Mouse (Mus musculus): ENCODE data around the gene Cdh4. TPM values are rescaled to one million over a fixed set of nuclear protein-coding genes. Genes with fewer than 3 reads are reported as not detected.

Gene Cdh4
- polyA plus RNA-seq (2015; fragmentation: Nextera tagmentation; extraction: Ambion mirVana) = 2.4 and 3.0 TPM in 2 replicates

DNA sequence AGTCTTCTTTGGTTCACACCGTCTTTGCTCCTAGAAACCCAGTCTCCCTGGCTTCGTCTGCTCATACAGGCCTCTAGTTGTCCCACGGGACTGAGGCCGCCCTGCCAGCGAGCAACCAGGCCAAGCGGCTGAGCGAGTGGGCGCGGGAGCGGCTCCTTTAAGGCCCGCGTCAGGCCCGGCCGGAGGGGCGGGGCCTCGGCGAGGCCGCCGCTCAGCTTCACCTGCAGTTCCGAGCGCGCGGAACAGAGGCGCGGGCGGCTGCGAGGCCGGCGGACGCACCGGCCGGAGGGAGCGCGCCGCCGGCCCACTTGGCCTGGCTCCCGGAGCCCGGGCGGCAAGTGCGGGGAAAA lies at the start of gene Cdh4:
Cdh4 (plus strand) TSS at position 241 of the 350 bp plus-strand sequence.
- ATAC-seq = peak; percentile 80
- under 1% methylated on average over 40 of the region's 40 CpGs for WGBS
- peaks cover 30% of the 10 kb centered on the region for H3K27me3 ChIP-seq (replicated peaks; ENCODE audit: control insufficient read depth, insufficient read depth, low read length)
- H3K9ac ChIP-seq (ENCODE audit: low read depth, low read length) = peak within 1 kb of the TSS; percentile 42; the same call in 1 of the 2 replicates
- no peak for TF ChIP-seq CTCF (IDR thresholded peaks at IDR 0.05; ENCODE audit: low read depth)
- H3K4me1 ChIP-seq (replicated peaks; ENCODE audit: control insufficient read depth, insufficient read depth, low read length) = peaks cover 7% of the 10 kb centered on the region; the same call in 1 of the 2 replicates
- peak within 1 kb of the TSS; percentile 99 for H3K4me2 ChIP-seq (replicated peaks; ENCODE audit: low read depth)
- H3K4me3 ChIP-seq (ENCODE audit: low read depth, low read length) = peak within 1 kb of the TSS; percentile 60
- no peaks in the 10 kb centered on the region for H3K36me3 ChIP-seq (ENCODE audit: control insufficient read depth, insufficient read depth)
- H3K27ac ChIP-seq (ENCODE audit: low read depth, low read length) = no peak within 1 kb of the TSS; the same call in 1 of the 2 replicates
- H3K9me3 ChIP-seq (ENCODE audit: control insufficient read depth) = no peaks in the 10 kb centered on the region

DNA sequence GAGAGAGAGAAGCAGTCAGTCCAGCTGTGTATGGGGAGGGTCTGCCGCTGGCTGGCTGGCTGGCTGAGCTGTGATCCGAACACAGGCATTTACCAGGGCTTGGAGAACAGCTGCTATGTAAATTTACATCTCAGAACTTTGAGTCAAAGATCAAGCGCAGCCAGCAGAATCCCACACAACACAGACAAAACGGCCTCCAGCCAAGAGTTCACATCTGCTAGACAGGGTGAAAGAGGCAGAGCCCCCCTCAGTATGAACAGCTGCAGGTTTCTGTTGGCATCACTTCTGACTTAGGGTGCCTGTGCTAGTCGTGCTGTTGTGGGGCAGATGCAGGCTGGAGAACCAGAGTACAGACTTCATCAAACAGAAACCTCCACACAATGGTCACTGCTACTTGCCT lies 46.8 kb upstream of the Cdh4 start:
- no peaks in the 10 kb centered on the region for H3K27me3 ChIP-seq (replicated peaks; ENCODE audit: control insufficient read depth, insufficient read depth, low read length)
- H3K4me3 ChIP-seq (ENCODE audit: low read depth, low read length) = no peak overlapping the region
- ATAC-seq = no peak
- 47% methylated on average over 5 of the region's 5 CpGs for WGBS
- H3K9me3 ChIP-seq (ENCODE audit: control insufficient read depth) = no peaks in the 10 kb centered on the region
- no peak overlapping the region for H3K27ac ChIP-seq (ENCODE audit: low read depth, low read length)
- H3K9ac ChIP-seq (ENCODE audit: low read depth, low read length) = no peak overlapping the region
- no peak for TF ChIP-seq CTCF (IDR thresholded peaks at IDR 0.05; ENCODE audit: low read depth)
- H3K4me1 ChIP-seq (replicated peaks; ENCODE audit: control insufficient read depth, insufficient read depth, low read length) = no peaks in the 10 kb centered on the region
- H3K36me3 ChIP-seq (ENCODE audit: control insufficient read depth, insufficient read depth) = no peaks in the 10 kb centered on the region
- H3K4me2 ChIP-seq (replicated peaks; ENCODE audit: low read depth) = no peak overlapping the region

DNA sequence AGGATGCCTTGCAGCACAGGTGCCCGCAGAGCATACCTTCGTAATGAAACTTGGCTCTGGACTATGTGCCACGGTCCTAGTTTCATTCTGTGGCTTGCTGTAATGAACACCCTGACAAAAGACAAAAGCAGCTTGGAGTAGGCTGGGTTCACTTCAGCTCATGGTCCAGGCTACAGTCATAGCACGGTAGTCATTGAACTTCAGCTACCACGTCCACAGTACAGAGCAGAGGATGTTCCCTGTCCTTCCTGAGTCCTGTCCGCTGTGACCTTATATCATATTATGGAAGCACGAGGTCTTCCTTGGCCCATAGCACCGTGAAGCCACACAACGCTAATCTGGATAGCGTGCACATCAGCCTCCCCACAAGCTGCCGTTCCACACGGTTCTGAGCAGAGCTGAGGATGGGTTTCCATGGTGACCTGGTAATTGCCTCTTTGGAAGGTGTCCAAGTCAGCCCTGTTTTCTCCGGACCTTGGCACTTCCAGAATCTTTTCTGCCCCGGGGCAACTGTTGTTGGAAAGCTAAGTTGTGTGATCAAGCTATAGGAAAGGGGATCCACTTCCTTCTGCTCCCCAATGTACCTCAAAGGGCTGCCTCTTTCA lies 42.5 kb upstream of the Cdh4 start:
- H3K4me3 ChIP-seq (ENCODE audit: low read depth, low read length) = no peak overlapping the region
- H3K4me1 ChIP-seq (replicated peaks; ENCODE audit: control insufficient read depth, insufficient read depth, low read length) = no peaks in the 10 kb centered on the region
- 77% methylated on average over 14 of the region's 14 CpGs for WGBS
- no peak for TF ChIP-seq CTCF (IDR thresholded peaks at IDR 0.05; ENCODE audit: low read depth)
- H3K9me3 ChIP-seq (ENCODE audit: control insufficient read depth) = no peaks in the 10 kb centered on the region
- H3K27ac ChIP-seq (ENCODE audit: low read depth, low read length) = no peak overlapping the region
- no peak overlapping the region for H3K4me2 ChIP-seq (replicated peaks; ENCODE audit: low read depth)
- no peak overlapping the region for H3K9ac ChIP-seq (ENCODE audit: low read depth, low read length)
- H3K36me3 ChIP-seq (ENCODE audit: control insufficient read depth, insufficient read depth) = no peaks in the 10 kb centered on the region
- H3K27me3 ChIP-seq (replicated peaks; ENCODE audit: control insufficient read depth, insufficient read depth, low read length) = no peaks in the 10 kb centered on the region
- ATAC-seq = no peak

DNA sequence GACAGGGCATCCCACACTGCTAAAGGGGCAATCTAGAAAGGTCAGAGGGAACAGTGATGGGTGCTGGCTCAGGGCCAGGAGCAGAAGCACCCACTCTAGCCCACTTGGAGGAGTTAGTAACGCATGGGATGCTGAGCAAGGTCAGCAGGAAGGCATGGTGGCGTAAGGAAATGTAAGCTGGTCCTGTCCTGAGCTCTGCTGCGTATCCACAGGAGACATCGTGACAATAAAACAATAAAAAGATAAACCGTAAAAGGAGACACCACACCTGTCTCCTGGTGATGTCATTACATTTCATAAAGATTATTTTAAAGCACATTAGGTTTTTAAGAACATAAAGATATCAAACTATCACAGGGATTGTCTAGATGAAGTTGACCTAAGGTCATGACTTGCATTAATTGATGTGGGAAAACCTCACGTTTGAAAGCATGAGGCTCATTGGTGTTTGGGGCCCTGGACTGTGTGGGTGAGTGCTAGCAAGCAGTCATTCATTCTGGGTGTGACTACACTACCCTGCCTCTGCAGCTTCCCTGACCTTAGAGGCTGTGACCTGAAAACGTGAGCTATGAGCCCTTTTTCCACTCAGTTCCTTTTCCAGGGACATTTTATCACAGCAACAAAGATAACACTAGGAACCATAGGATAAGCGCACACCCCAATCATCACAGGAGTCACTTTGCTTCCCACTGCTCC lies 31.2 kb upstream of the Cdh4 start:
- no peaks in the 10 kb centered on the region for H3K36me3 ChIP-seq (ENCODE audit: control insufficient read depth, insufficient read depth)
- H3K9ac ChIP-seq (ENCODE audit: low read depth, low read length) = no peak overlapping the region
- peak; percentile 82 for ATAC-seq
- H3K27me3 ChIP-seq (replicated peaks; ENCODE audit: control insufficient read depth, insufficient read depth, low read length) = no peaks in the 10 kb centered on the region
- H3K27ac ChIP-seq (ENCODE audit: low read depth, low read length) = no peak overlapping the region
- no peaks in the 10 kb centered on the region for H3K4me1 ChIP-seq (replicated peaks; ENCODE audit: control insufficient read depth, insufficient read depth, low read length)
- WGBS = 37% methylated on average over 8 of the region's 8 CpGs
- H3K4me2 ChIP-seq (replicated peaks; ENCODE audit: low read depth) = no peak overlapping the region
- no peak for TF ChIP-seq CTCF (IDR thresholded peaks at IDR 0.05; ENCODE audit: low read depth)
- no peak overlapping the region for H3K4me3 ChIP-seq (ENCODE audit: low read depth, low read length)
- no peaks in the 10 kb centered on the region for H3K9me3 ChIP-seq (ENCODE audit: control insufficient read depth)

DNA sequence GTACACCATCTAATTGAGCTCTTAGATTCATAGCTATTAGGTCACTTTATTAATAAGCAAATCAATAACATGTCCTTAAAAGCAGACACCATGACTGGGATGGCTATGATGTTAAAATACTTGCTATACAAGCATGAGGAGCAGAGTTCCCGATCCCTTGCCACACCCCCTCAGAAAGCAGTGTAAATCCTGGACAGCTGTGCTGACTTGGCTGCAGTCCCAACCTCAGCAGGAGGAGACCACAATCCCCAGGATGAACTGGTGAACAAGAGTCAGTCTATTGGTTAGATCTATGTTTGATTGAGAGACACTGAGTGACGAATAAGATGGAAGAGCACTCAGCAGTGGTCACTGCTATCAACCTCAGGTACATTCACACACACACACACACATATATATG lies 29.3 kb upstream of the Cdh4 start:
- no peaks in the 10 kb centered on the region for H3K4me1 ChIP-seq (replicated peaks; ENCODE audit: control insufficient read depth, insufficient read depth, low read length)
- H3K4me3 ChIP-seq (ENCODE audit: low read depth, low read length) = no peak overlapping the region
- WGBS = 42% methylated on average over 2 of the region's 2 CpGs
- H3K4me2 ChIP-seq (replicated peaks; ENCODE audit: low read depth) = no peak overlapping the region
- no peaks in the 10 kb centered on the region for H3K36me3 ChIP-seq (ENCODE audit: control insufficient read depth, insufficient read depth)
- TF ChIP-seq CTCF (IDR thresholded peaks at IDR 0.05; ENCODE audit: low read depth) = no peak
- H3K27ac ChIP-seq (ENCODE audit: low read depth, low read length) = no peak overlapping the region
- H3K27me3 ChIP-seq (replicated peaks; ENCODE audit: control insufficient read depth, insufficient read depth, low read length) = no peaks in the 10 kb centered on the region
- ATAC-seq = no peak
- no peaks in the 10 kb centered on the region for H3K9me3 ChIP-seq (ENCODE audit: control insufficient read depth)
- no peak overlapping the region for H3K9ac ChIP-seq (ENCODE audit: low read depth, low read length)

DNA sequence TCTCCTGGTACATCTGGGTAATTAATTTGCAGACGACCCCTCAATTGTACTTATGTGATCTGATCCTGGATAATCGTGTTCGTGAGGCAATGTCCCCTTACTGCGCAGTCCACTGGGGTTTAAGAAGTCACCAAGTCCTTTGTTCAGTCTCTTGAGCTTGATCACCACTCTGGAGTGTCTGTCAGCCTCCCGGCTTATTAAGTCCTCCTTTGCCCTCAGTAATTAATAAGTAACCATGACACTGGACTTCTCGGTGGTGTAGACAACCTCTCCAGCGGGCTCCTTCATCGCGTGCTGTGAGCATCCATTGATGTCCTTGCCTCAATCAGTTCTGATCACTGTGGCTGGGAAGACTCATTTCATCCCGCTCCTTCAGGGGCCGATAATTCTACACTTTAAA lies 28.0 kb upstream of the Cdh4 start:
- Histone ChIP-seq H3K9me3 (ENCODE audit: control insufficient read depth) (no peaks in the 10 kb centered on the region), H3K27ac (ENCODE audit: low read depth, low read length) (no peak overlapping the region), H3K36me3 (ENCODE audit: control insufficient read depth, insufficient read depth) (no peaks in the 10 kb centered on the region), H3K4me1 (replicated peaks; ENCODE audit: control insufficient read depth, insufficient read depth, low read length) (no peaks in the 10 kb centered on the region), H3K27me3 (replicated peaks; ENCODE audit: control insufficient read depth, insufficient read depth, low read length) (no peaks in the 10 kb centered on the region), H3K4me2 (replicated peaks; ENCODE audit: low read depth) (no peak overlapping the region), H3K9ac (ENCODE audit: low read depth, low read length) (no peak overlapping the region), H3K4me3 (ENCODE audit: low read depth, low read length) (no peak overlapping the region)
- no peak for ATAC-seq
- TF ChIP-seq CTCF (IDR thresholded peaks at IDR 0.05; ENCODE audit: low read depth) = no peak
- WGBS = 64% methylated on average over 11 of the region's 11 CpGs

All from intestine, postnatal 0 days (tissue).